Mouse (Mus musculus): Measurements from ENCODE around the gene Crhr1. TPM values are rescaled to one million over a fixed set of nuclear protein-coding genes. Genes with fewer than 3 reads are reported as not detected.

Gene Crhr1
- polyA plus RNA-seq (2021), result not detected

GRCm38 (mm10) chr11:104132580-104133441 is at the start of gene Crhr1:
Gene Crhr1, plus strand, starts transcription at chr11:104132855.
- ChIA-PET POLR2A (no interaction called here), CTCF (no interaction called here)
- TF ChIP-seq CTCF (IDR thresholded peaks at IDR 0.05), result no peak
- in situ Hi-C loops (cut with MboI; ENCODE audit: low pct_unique_long_range_greater_than_20kb), result loop anchor here (5.0 kb wide), 1 partner anchor 51 kb away; no protein-coding TSS in a partner anchor
- H3K27me3 ChIP-seq, result peaks cover 62% of the 10 kb centered on the region
- ATAC-seq (no peak), DNase-seq (ENCODE audit: low read depth, low spot score) (no peak)

- ATAC-seq, result no peak
- in situ Hi-C loops (cut with MboI; ENCODE audit: low pct_unique_long_range_greater_than_20kb), result loop anchor here (5.0 kb wide), 1 partner anchor 49 kb away; the partner anchor contains the start of gene Crhr1
Measured at GRCm38 (mm10) chr11:104083248-104083647, 49.4 kb upstream of the Crhr1 start.

GRCm38 (mm10) chr11:104083716-104084115 is 48.9 kb upstream of the Crhr1 start:
- ATAC-seq, result no peak
- DNase-seq (ENCODE audit: low read depth, low spot score), result no peak
- in situ Hi-C loops (cut with MboI; ENCODE audit: low pct_unique_long_range_greater_than_20kb), result loop anchor here (5.0 kb wide), 1 partner anchor 49 kb away; the partner anchor contains the start of gene Crhr1
- CTCF ChIA-PET, result no interaction called here
- POLR2A ChIA-PET, result no interaction called here
- H3K27me3 ChIP-seq, result peaks cover 16% of the 10 kb centered on the region
- no peak for TF ChIP-seq CTCF (IDR thresholded peaks at IDR 0.05)

More at GRCm38 (mm10) chr11:104083248-104083647, 49.4 kb upstream of the Crhr1 start:
- CTCF ChIA-PET, result no interaction called here
- POLR2A ChIA-PET, result no interaction called here
- DNase-seq (ENCODE audit: low read depth, low spot score), result no peak
- no peak for TF ChIP-seq CTCF (IDR thresholded peaks at IDR 0.05)
- H3K27me3 ChIP-seq, result peaks cover 18% of the 10 kb centered on the region

GRCm38 (mm10) chr11:104088519-104088918 is 44.1 kb upstream of the Crhr1 start:
- POLR2A ChIA-PET, result interaction anchor here (0.5 kb wide), 1 partner anchor 200 kb away, joined by 4 read pairs; no protein-coding TSS in a partner anchor
- in situ Hi-C loops (cut with MboI; ENCODE audit: low pct_unique_long_range_greater_than_20kb), result no loop called here
- CTCF ChIA-PET, result no interaction called here
- no peak for TF ChIP-seq CTCF (IDR thresholded peaks at IDR 0.05)
- no peak for ATAC-seq
- H3K27me3 ChIP-seq, result peaks cover 5% of the 10 kb centered on the region
- DNase-seq (ENCODE audit: low read depth, low spot score), result no peak

GRCm38 (mm10) chr11:104090769-104091168 is 41.9 kb upstream of the Crhr1 start:
- DNase-seq (ENCODE audit: low read depth, low spot score) (no peak), ATAC-seq (no peak)
- POLR2A ChIA-PET, result no interaction called here
- TF ChIP-seq CTCF (IDR thresholded peaks at IDR 0.05), result no peak
- CTCF ChIA-PET, result no interaction called here
- peaks cover 5% of the 10 kb centered on the region for H3K27me3 ChIP-seq
- in situ Hi-C loops (cut with MboI; ENCODE audit: low pct_unique_long_range_greater_than_20kb), result no loop called here

- peaks cover 9% of the 10 kb centered on the region for H3K27me3 ChIP-seq
- DNase-seq (ENCODE audit: low read depth, low spot score), result no peak
- ATAC-seq, result no peak
- POLR2A ChIA-PET, result no interaction called here
- no peak for TF ChIP-seq CTCF (IDR thresholded peaks at IDR 0.05)
- in situ Hi-C loops (cut with MboI; ENCODE audit: low pct_unique_long_range_greater_than_20kb), result no loop called here
- CTCF ChIA-PET, result no interaction called here
Measured at GRCm38 (mm10) chr11:104095151-104095550, 37.5 kb upstream of the Crhr1 start.

GRCm38 (mm10) chr11:104096536-104096935 is 36.1 kb upstream of the Crhr1 start:
- ChIA-PET CTCF (no interaction called here), POLR2A (interaction anchor here (0.6 kb wide), 1 partner anchor 27 kb away, joined by 5 read pairs; no protein-coding TSS in a partner anchor)
- no peak for TF ChIP-seq CTCF (IDR thresholded peaks at IDR 0.05)
- H3K27me3 ChIP-seq, result peaks cover 19% of the 10 kb centered on the region
- no peak for DNase-seq (ENCODE audit: low read depth, low spot score)
- in situ Hi-C loops (cut with MboI; ENCODE audit: low pct_unique_long_range_greater_than_20kb), result no loop called here
- ATAC-seq, result no peak

GRCm38 (mm10) chr11:104099542-104099941 is 33.1 kb upstream of the Crhr1 start:
- CTCF ChIA-PET, result no interaction called here
- TF ChIP-seq CTCF (IDR thresholded peaks at IDR 0.05), result no peak
- H3K27me3 ChIP-seq, result peaks cover 29% of the 10 kb centered on the region
- in situ Hi-C loops (cut with MboI; ENCODE audit: low pct_unique_long_range_greater_than_20kb), result no loop called here
- ATAC-seq (no peak), DNase-seq (ENCODE audit: low read depth, low spot score) (no peak)
- POLR2A ChIA-PET, result no interaction called here

GRCm38 (mm10) chr11:104102641-104103040 is 30.0 kb upstream of the Crhr1 start:
- TF ChIP-seq CTCF (IDR thresholded peaks at IDR 0.05), result no peak
- DNase-seq (ENCODE audit: low read depth, low spot score) (no peak), ATAC-seq (no peak)
- in situ Hi-C loops (cut with MboI; ENCODE audit: low pct_unique_long_range_greater_than_20kb), result no loop called here
- peaks cover 34% of the 10 kb centered on the region for H3K27me3 ChIP-seq
- CTCF ChIA-PET, result no interaction called here
- POLR2A ChIA-PET, result interaction anchor here (0.6 kb wide), 1 partner anchor 20 kb away, joined by 4 read pairs; no protein-coding TSS in a partner anchor

GRCm38 (mm10) chr11:104106329-104106728 is 26.3 kb upstream of the Crhr1 start:
- ATAC-seq (no peak), DNase-seq (ENCODE audit: low read depth, low spot score) (no peak)
- no peak for TF ChIP-seq CTCF (IDR thresholded peaks at IDR 0.05)
- in situ Hi-C loops (cut with MboI; ENCODE audit: low pct_unique_long_range_greater_than_20kb), result no loop called here
- CTCF ChIA-PET, result interaction anchor here (1.0 kb wide), 1 partner anchor 31 kb away, joined by 3 read pairs; no protein-coding TSS in a partner anchor
- POLR2A ChIA-PET, result no interaction called here
- peaks cover 33% of the 10 kb centered on the region for H3K27me3 ChIP-seq

- DNase-seq (ENCODE audit: low read depth, low spot score) (no peak), ATAC-seq (no peak)
- H3K27me3 ChIP-seq, result peaks cover 33% of the 10 kb centered on the region
- no peak for TF ChIP-seq CTCF (IDR thresholded peaks at IDR 0.05)
- ChIA-PET POLR2A (no interaction called here), CTCF (no interaction called here)
- in situ Hi-C loops (cut with MboI; ENCODE audit: low pct_unique_long_range_greater_than_20kb), result no loop called here
Measured at GRCm38 (mm10) chr11:104106969-104107368, 25.7 kb upstream of the Crhr1 start.

Data from Patski (cell line).